22 mouse cellular contexts compared by ENCODE assay signal in genomic region chr12:105413909-105414308, GRCm38 (mm10). TPM values are rescaled to one million over a fixed set of nuclear protein-coding genes. Genes with fewer than 3 reads are reported as not detected.
"Had no signal": no experiment of that assay in that cellular context is flagged by ENCODE, and none has a peak within 500 bp of the region (broad histone marks: within the 10 kb centered on the region; RNA-seq: fewer than 3 reads in every experiment).

No protein-coding gene starts in this region.

- H3K9ac ChIP-seq: limb, embryonic 12.5 days; limb, embryonic 15.5 days; liver, embryonic 14.5 days; liver, postnatal 0 days; lung, embryonic 14.5 days; midbrain, embryonic 15.5 days had no signal

- H3K9me3 ChIP-seq: limb, embryonic 12.5 days; limb, embryonic 15.5 days; midbrain, embryonic 15.5 days had no signal

- H3K4me3 ChIP-seq: limb, embryonic 12.5 days; limb, embryonic 15.5 days; midbrain, embryonic 15.5 days; myocyte had no signal

- DNase-seq: kidney, adult 2 months; kidney, postnatal 25 days; left cerebral cortex, postnatal 4 days; liver, postnatal 0 days; lung, embryonic 14.5 days; right cerebral cortex, adult 18-20 months; right cerebral cortex, postnatal 14 days; right cerebral cortex, postnatal 4 days; thymus, adult 2 months; thymus, postnatal 14 days; thymus, postnatal 4 days had no signal

- H3K36me3 ChIP-seq: limb, embryonic 12.5 days; limb, embryonic 15.5 days; midbrain, embryonic 15.5 days had no signal

- H3K4me2 ChIP-seq: limb, embryonic 12.5 days; limb, embryonic 15.5 days; liver, embryonic 11.5 days; lung, embryonic 14.5 days; midbrain, embryonic 15.5 days had no signal

- ATAC-seq: liver, postnatal 0 days; lung, postnatal 0 days; midbrain, embryonic 15.5 days had no signal

- H3K4me1 ChIP-seq: limb, embryonic 12.5 days; limb, embryonic 15.5 days had no signal

- H3K27ac ChIP-seq: kidney, postnatal 0 days; limb, embryonic 12.5 days; limb, embryonic 15.5 days; liver, embryonic 14.5 days; macrophage; midbrain, embryonic 15.5 days; stomach, postnatal 0 days had no signal

- H3K27me3 ChIP-seq: limb, embryonic 12.5 days; limb, embryonic 15.5 days; midbrain, embryonic 15.5 days had no signal

RNA-seq across cellular contexts. Expression of gene D430019H16Rik, which starts 39.7 kb away (rescaled TPM):
- total RNA-seq: megakaryocyte, adult 5-6 weeks had no signal
- polyA plus RNA-seq: macrophage had no signal
